Mouse (Mus musculus): ENCODE results near the gene Kif2c. TPM values are rescaled to one million over a fixed set of nuclear protein-coding genes. Genes with fewer than 3 reads are reported as not detected.

Kif2c gene
- polyA plus RNA-seq (2015; fragmentation: Nextera tagmentation; extraction: Ambion mirVana): 24.6 and 27.2 TPM in 2 replicates

DNA sequence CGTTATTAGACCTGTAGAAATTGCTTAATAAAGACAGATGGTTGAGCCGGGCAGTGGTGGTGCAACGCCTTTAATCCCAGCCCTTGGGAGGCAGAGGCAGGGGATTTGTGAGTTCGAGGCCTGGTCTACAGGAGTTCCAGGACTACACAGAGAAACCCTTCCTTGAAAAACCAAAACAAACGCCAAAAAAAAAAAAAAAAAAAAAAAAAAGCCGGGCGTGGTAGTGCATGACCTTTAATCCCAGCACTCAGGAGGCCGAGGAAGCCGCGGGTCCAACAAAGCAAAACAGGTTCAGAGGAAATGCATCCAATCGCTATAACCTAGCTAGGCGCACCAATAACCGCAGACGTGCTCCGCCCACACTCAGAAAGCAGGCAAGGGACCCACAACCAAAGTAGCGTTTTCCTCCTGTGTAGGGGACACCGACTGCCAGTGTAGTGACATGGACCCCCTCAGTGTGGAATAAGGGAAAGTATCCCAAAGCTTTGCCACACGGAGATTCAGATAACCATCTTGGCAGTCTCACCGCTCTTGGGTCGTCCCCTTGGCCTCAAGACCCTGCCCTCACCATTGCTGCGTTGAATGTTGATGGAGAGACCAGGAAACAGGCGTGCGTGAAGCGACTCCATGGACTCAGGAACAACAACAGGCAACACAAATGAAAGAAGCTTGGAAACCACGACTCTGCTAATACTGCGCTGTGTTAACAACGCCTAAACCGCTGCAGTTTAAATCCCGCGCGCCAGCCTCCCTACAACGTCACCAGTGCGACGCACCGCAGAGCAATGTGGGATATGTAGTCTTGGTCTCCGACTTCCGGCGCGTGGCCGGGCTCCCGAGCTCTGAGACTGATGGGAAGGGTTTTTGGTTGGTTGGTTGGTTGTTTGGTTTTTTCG, at the start of gene Kif2c:
Gene Kif2c (minus strand): TSS at position 777 of the 896 bp plus-strand sequence.
- ATAC-seq (replicated peaks; ENCODE audit: low FRiP score, low read depth) (peak; percentile 95), DNase-seq (ENCODE audit: low spot score) (peak; percentile 95)
- H3K4me2 ChIP-seq (ENCODE audit: low read length): peak within 1 kb of the TSS; percentile 84
- TF ChIP-seq CTCF (IDR thresholded peaks at IDR 0.05; ENCODE audit: low read depth): 0 out of 2 replicates have a peak, but pooled peaks have one; percentile 3
- peak within 1 kb of the TSS; percentile 50 for H3K9ac ChIP-seq (ENCODE audit: low read depth, low read length)
- H3K36me3 ChIP-seq (ENCODE audit: insufficient read depth, low read length): peaks cover 12% of the 10 kb centered on the region
- no peaks in the 10 kb centered on the region for H3K27me3 ChIP-seq (ENCODE audit: insufficient read depth, low read length)
- peak within 1 kb of the TSS; percentile 57 for H3K4me3 ChIP-seq (replicated peaks; ENCODE audit: low read depth, low read length)
- no peaks in the 10 kb centered on the region for H3K9me3 ChIP-seq (replicated peaks; ENCODE audit: low read length)
- 2% methylated on average over 42 of the region's 42 CpGs for WGBS
- H3K4me1 ChIP-seq (replicated peaks; ENCODE audit: insufficient read depth, low read length): no peaks in the 10 kb centered on the region; the same call in 1 of the 2 replicates
- H3K27ac ChIP-seq: peak within 1 kb of the TSS; percentile 56; the same call in 1 of the 2 replicates

DNA sequence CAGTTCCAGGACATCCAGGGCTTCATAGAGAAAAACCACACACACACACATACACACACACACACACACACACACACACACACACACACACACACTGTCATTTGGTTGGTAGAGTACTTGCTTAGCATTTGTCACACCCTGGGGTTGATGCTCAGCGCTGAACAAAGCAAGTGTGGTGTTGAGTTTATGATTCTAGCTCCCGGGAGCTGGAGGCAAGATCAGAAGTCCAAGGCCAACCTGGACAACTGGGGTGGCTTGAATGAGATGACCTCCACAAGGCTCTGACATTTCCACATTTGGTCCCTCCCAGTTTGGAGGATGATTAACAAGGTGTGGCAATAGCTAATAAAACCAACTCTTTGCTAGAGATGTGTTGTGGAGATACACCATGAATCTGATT, 48.8 kb upstream of the Kif2c start:
- DNase-seq (ENCODE audit: low spot score): no peak
- no peaks in the 10 kb centered on the region for H3K4me1 ChIP-seq (replicated peaks; ENCODE audit: insufficient read depth, low read length)
- H3K4me3 ChIP-seq (replicated peaks; ENCODE audit: low read depth, low read length): no peak overlapping the region
- no peak overlapping the region for H3K4me2 ChIP-seq (ENCODE audit: low read length)
- no peak for TF ChIP-seq CTCF (IDR thresholded peaks at IDR 0.05; ENCODE audit: low read depth)
- no peak overlapping the region for H3K27ac ChIP-seq
- ATAC-seq (replicated peaks; ENCODE audit: low FRiP score, low read depth): no peak
- H3K27me3 ChIP-seq (ENCODE audit: insufficient read depth, low read length): no peaks in the 10 kb centered on the region
- 59% methylated on average over 2 of the region's 2 CpGs for WGBS
- no peaks in the 10 kb centered on the region for H3K36me3 ChIP-seq (ENCODE audit: insufficient read depth, low read length)
- no peak overlapping the region for H3K9ac ChIP-seq (ENCODE audit: low read depth, low read length)
- H3K9me3 ChIP-seq (replicated peaks; ENCODE audit: low read length): no peaks in the 10 kb centered on the region

DNA sequence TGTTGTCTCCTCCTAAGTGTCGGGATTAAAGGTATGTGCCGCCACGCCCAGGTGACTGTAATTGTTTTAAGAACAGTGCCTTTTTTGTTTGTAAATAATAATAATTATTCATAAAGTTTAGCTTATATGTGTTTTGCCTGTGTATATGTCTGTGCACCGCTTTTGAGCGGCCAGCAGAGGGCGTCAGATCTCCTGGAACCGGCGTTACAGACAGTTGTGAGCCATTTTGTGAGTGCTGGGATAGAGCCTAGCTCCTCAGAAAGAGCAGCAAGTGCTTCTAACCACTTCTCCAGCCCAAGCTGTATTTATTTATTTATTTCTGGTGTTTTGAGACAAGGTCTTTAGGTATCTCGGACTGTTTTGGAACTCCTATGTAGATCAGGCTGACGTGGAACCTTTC, 47.9 kb upstream of the Kif2c start:
- no peaks in the 10 kb centered on the region for H3K9me3 ChIP-seq (replicated peaks; ENCODE audit: low read length)
- no peaks in the 10 kb centered on the region for H3K36me3 ChIP-seq (ENCODE audit: insufficient read depth, low read length)
- peak; percentile 62 for TF ChIP-seq CTCF (IDR thresholded peaks at IDR 0.05; ENCODE audit: low read depth)
- 60% methylated on average over 10 of the region's 10 CpGs for WGBS
- no peak overlapping the region for H3K27ac ChIP-seq
- no peak overlapping the region for H3K4me3 ChIP-seq (replicated peaks; ENCODE audit: low read depth, low read length)
- H3K27me3 ChIP-seq (ENCODE audit: insufficient read depth, low read length): no peaks in the 10 kb centered on the region
- H3K4me2 ChIP-seq (ENCODE audit: low read length): no peak overlapping the region
- ATAC-seq (replicated peaks; ENCODE audit: low FRiP score, low read depth): no peak
- DNase-seq (ENCODE audit: low spot score): no peak
- H3K9ac ChIP-seq (ENCODE audit: low read depth, low read length): no peak overlapping the region
- H3K4me1 ChIP-seq (replicated peaks; ENCODE audit: insufficient read depth, low read length): no peaks in the 10 kb centered on the region

DNA sequence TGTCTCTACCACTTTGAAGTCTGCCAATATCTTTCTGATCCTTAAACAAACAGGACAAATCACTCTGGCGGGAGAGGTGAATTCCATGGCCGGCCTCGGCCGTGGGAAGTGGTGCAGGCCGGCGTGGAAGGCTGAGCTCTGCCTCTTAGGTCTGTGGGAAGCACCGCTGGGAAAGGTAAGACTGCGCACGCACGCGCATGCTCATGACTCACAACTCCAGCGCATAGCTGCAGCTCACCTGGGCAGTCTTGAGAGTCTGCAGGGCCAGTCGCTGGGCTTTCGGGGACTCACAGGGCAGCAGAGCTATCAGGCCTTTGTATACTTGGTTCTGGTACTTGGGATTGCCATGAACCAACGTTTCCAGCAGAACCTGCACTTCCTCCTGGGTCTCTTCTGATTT, 47.2 kb upstream of the Kif2c start:
- H3K9me3 ChIP-seq (replicated peaks; ENCODE audit: low read length): no peaks in the 10 kb centered on the region
- ATAC-seq (replicated peaks; ENCODE audit: low FRiP score, low read depth) (no peak), DNase-seq (ENCODE audit: low spot score) (no peak)
- 58% methylated on average over 15 of the region's 15 CpGs for WGBS
- no peak for TF ChIP-seq CTCF (IDR thresholded peaks at IDR 0.05; ENCODE audit: low read depth)
- H3K9ac ChIP-seq (ENCODE audit: low read depth, low read length): no peak overlapping the region
- H3K4me2 ChIP-seq (ENCODE audit: low read length): no peak overlapping the region
- H3K4me3 ChIP-seq (replicated peaks; ENCODE audit: low read depth, low read length): no peak overlapping the region
- H3K27ac ChIP-seq: no peak overlapping the region
- H3K36me3 ChIP-seq (ENCODE audit: insufficient read depth, low read length): no peaks in the 10 kb centered on the region
- H3K4me1 ChIP-seq (replicated peaks; ENCODE audit: insufficient read depth, low read length): no peaks in the 10 kb centered on the region
- no peaks in the 10 kb centered on the region for H3K27me3 ChIP-seq (ENCODE audit: insufficient read depth, low read length)

DNA sequence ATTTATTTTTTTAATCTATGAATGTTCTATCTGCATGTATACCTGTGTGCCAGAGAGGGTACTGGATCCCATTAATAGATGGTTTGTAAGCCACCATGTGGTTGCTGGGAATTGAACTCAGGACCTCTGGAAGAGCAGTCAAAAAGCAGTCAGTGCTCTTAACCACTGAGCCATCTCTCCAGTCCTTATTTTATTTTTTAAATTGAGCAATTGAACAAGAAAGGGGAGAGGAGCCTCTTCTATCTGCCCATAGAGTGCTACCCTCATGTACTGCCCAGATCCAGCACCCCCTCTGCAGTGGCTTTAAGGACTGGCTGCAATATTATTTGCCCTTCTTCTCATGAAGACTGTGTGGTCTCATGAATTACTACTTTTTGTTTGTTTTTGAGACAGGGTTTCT, 42.8 kb upstream of the Kif2c start:
- no peak overlapping the region for H3K4me3 ChIP-seq (replicated peaks; ENCODE audit: low read depth, low read length)
- H3K9me3 ChIP-seq (replicated peaks; ENCODE audit: low read length): no peaks in the 10 kb centered on the region
- ATAC-seq (replicated peaks; ENCODE audit: low FRiP score, low read depth) (no peak), DNase-seq (ENCODE audit: low spot score) (no peak)
- no peak overlapping the region for H3K4me2 ChIP-seq (ENCODE audit: low read length)
- H3K27ac ChIP-seq: no peak overlapping the region
- H3K36me3 ChIP-seq (ENCODE audit: insufficient read depth, low read length): no peaks in the 10 kb centered on the region
- H3K9ac ChIP-seq (ENCODE audit: low read depth, low read length): no peak overlapping the region
- no peaks in the 10 kb centered on the region for H3K27me3 ChIP-seq (ENCODE audit: insufficient read depth, low read length)
- TF ChIP-seq CTCF (IDR thresholded peaks at IDR 0.05; ENCODE audit: low read depth): no peak
- H3K4me1 ChIP-seq (replicated peaks; ENCODE audit: insufficient read depth, low read length): no peaks in the 10 kb centered on the region

DNA sequence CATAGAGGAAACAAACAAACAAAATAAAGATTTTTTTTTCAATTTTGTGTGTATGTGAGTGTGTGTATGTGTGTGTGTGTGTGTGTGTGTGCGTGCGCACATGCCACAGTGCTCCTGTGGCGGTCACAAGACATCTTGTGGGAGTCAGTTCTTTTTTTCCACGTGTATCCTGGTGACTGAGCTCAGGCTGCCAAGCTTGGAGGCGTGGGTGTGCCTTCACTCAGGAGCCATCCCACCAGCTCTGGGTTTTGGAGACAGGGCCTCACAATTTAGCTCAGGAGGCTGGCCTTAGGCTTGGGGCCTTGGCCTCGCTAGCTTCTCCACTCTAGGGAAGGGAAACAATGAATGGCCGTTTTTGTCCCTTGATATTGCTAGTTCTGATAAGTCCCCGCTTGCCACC, 41.7 kb upstream of the Kif2c start:
- 0 out of 2 replicates have a peak, but pooled peaks cover 2% of the 10 kb centered on the region for H3K4me1 ChIP-seq (replicated peaks; ENCODE audit: insufficient read depth, low read length)
- no peak for ATAC-seq (replicated peaks; ENCODE audit: low FRiP score, low read depth)
- no peak overlapping the region for H3K4me3 ChIP-seq (replicated peaks; ENCODE audit: low read depth, low read length)
- 75% methylated on average over 8 of the region's 8 CpGs for WGBS
- H3K27me3 ChIP-seq (ENCODE audit: insufficient read depth, low read length): no peaks in the 10 kb centered on the region
- H3K36me3 ChIP-seq (ENCODE audit: insufficient read depth, low read length): no peaks in the 10 kb centered on the region
- no peak overlapping the region for H3K27ac ChIP-seq
- no peak overlapping the region for H3K9ac ChIP-seq (ENCODE audit: low read depth, low read length)
- no peak for DNase-seq (ENCODE audit: low spot score)
- no peaks in the 10 kb centered on the region for H3K9me3 ChIP-seq (replicated peaks; ENCODE audit: low read length)
- no peak overlapping the region for H3K4me2 ChIP-seq (ENCODE audit: low read length)
- no peak for TF ChIP-seq CTCF (IDR thresholded peaks at IDR 0.05; ENCODE audit: low read depth)
